Mouse (Mus musculus) olfactory bulb, adult 2 months (tissue): ENCODE measurements around the gene Col1a1. TPM values are rescaled to one million over a fixed set of nuclear protein-coding genes. Genes with fewer than 3 reads are reported as not detected.
"Not testable (repeated sequence)": the region's sequence is repeated elsewhere in the genome, so short reads cannot be mapped to it uniquely, and the experiment has no call there.

Source experiments
- H3K27ac ChIP-seq: fragments of 200-500 bp; 2 replicates; pipeline ENCODE4 v1.5.1; 2012; ENCODE audit warnings: low read depth, low read length; ENCODE audit not compliant: insufficient read depth
- H3K4me1 ChIP-seq: fragments of 200-500 bp; 2 replicates; pipeline ENCODE4 v1.6.1; 2012; ENCODE audit warnings: low read length; ENCODE audit not compliant: control insufficient read depth, insufficient read depth
- H3K4me3 ChIP-seq: fragments of 200-500 bp; 2 replicates; pipeline ENCODE4 v1.5.1; 2012; ENCODE audit warnings: mild to moderate bottlenecking, low read depth, low read length, moderate library complexity; ENCODE audit not compliant: insufficient read depth
- CTCF ChIP-seq: fragments of 200-500 bp; IDR thresholded peaks from 2 replicates; pipeline ENCODE4 v1.5.1; 2012; ENCODE audit warnings: low read depth, mild to moderate bottlenecking, low read length, moderate library complexity; ENCODE audit not compliant: insufficient read depth
- POLR2A ChIP-seq: fragments of 200-500 bp; IDR thresholded peaks from 2 replicates; pipeline ENCODE4 v1.6.1; 2012; ENCODE audit warnings: mild to moderate bottlenecking, low read depth, low read length, moderate library complexity; ENCODE audit not compliant: insufficient read depth
- WGBS: fragments of 180-500 bp; shearing (Covaris S2); methylation state at CpG from one replicate; pipeline ENCODE4 v1.1.7; 2018; 5-methylcytosine and 5-hydroxymethylcytosine counted together
- polyA plus RNA-seq: library from polyadenylated mRNA; stranded (reverse); fragments of >200 nt; gene quantifications from 2 replicates; pipeline ENCODE4 v1.2.4, GENCODE M21; 2012; ENCODE audit warnings: low replicate concordance; ENCODE audit not compliant: missing spikeins, insufficient read depth, insufficient read length

The Col1a1 gene
- polyA plus RNA-seq, 1 experiment, result not detected

DNA sequence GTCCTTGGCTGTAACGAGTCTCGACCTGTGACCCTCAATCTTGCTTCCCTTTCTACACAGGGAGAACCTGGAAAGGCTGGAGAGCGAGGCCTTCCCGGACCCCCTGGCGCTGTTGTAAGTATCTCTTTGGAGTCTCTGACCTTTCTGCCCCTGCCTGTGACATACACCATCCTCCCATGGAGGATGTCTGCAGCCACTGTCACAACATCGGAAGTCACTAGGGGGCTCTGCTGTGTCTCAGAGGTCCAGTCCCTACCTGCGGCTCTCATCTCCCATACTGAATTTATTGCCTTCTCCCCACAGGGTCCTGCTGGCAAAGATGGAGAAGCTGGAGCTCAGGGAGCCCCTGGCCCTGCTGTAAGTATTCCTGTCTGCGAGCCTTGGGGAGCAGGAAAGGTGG lies 8.3 kb downstream of the Col1a1 start:
- no peak overlapping the region for H3K27ac ChIP-seq
- no peak overlapping the region for H3K4me3 ChIP-seq
- TF ChIP-seq CTCF (no peak), POLR2A (no peak)
- WGBS, result 56% methylated on average over 8 of the region's 8 CpGs
- peaks cover 17% of the 10 kb centered on the region for H3K4me1 ChIP-seq

DNA sequence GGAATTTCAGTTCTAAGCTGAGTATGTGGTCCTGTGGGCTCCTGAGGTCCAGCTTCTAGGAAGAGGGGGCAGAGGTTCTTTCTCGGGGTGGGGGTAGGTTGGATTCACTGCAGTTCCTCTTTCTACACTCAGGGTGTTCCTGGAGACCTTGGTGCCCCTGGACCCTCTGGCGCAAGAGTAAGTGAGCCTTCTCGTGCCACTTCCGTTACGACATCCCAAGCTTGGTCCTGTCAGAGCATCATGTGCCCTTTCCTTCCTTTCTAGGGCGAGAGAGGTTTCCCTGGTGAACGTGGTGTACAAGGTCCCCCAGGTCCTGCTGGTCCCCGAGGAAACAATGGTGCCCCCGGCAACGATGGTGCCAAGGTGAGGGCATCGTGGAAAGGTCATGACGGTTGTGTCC lies 9.2 kb downstream of the Col1a1 start:
- no peak overlapping the region for H3K4me3 ChIP-seq
- H3K4me1 ChIP-seq, result peaks cover 17% of the 10 kb centered on the region
- WGBS, result 91% methylated on average over 12 of the region's 12 CpGs
- H3K27ac ChIP-seq, result no peak overlapping the region
- no peak for TF ChIP-seq POLR2A
- no peak for TF ChIP-seq CTCF

- 10% methylated on average over 6 of the region's 6 CpGs for WGBS
- Histone ChIP-seq H3K4me1 (peaks cover 8% of the 10 kb centered on the region), H3K27ac (no peak overlapping the region), H3K4me3 (no peak overlapping the region)
- TF ChIP-seq CTCF (no peak), POLR2A (no peak)
These were observed 16.1 kb downstream of the Col1a1 start for GRCm38 (mm10) chr11:94952169-94952568.

DNA sequence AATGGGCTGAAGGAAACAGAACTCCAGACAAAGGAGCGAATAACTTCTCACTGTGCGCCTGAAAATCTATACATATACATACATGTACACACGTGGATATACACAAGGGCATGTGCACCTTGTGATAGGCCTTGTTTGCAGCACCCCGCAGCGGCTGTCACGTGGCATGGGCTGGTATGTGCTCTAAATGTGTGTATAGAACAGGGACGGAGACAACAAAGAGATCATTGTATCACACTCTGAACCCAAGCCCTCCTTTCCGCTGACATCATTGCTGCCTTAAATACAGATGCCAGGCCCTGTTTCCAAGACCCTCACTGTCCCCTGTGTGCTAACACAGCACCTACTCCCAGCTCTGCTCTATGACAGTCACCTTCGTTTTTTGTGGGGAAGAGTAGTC lies 19.1 kb downstream of the Col1a1 start:
- H3K4me1 ChIP-seq, result peaks cover 19% of the 10 kb centered on the region
- no peak for TF ChIP-seq POLR2A
- no peak for TF ChIP-seq CTCF
- 69% methylated on average over 9 of the region's 9 CpGs for WGBS
- H3K27ac ChIP-seq, result no peak overlapping the region
- H3K4me3 ChIP-seq, result no peak overlapping the region

DNA sequence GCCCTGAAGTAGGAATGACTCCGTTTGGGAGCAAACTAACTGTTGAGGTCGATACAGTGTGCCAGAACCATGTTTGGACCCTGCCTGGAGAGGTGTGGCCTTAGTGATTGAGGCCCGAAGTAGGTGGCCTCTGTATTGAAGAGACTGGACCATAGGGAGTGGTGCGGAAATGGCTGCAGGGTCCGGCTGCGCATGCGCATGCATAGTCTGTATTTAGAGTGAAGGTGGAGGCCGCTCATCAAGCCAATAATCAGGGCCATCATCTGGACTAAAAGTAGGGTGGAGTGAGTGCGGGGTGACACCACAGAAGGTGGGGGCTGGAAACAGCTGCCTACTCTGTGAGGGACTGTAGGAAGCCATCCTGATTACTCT lies 21.7 kb downstream of the Col1a1 start:
- Histone ChIP-seq H3K4me3 (no peak overlapping the region), H3K4me1 (peaks cover 12% of the 10 kb centered on the region), H3K27ac (no peak overlapping the region)
- 87% methylated on average over 9 of the region's 9 CpGs for WGBS
- TF ChIP-seq CTCF (no peak), POLR2A (no peak)

DNA sequence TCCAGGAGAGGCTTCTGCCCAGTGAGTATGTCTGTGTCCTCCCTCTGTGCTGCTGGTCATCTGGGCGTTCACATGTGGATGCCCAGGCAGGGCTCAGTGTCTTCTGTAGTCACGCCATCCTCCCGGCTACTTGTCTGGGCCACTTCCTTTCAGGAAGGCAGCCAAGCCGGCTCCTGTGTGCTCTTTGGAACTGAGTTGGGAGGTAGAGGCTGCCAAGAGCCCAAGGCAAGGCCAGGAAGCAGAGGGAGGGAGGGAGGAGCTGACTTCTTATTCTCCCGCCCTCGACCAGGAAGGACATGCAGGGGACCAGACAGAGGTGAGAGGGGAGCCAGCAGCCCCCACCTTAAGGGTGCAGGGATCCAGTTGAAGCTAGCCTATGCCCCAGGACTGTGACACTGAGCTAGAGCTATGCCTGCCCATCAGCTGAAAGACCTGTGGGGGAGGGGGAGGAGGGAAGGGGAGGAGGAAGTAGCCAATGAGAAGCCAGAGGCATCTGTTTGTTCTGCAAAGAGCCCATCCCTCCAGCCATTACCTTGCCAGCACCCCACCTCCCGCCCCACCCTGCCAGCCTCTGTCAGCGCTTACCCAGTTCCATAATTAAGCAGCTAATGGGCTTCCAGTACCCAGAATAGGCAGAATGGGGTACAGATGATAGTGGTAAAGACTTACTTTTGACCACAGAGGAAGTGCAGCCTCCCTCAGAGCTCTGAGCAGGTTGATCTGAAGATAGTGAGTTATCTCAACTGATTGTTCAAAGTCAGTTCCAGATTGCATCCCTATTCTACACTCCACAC lies 22.2 kb downstream of the Col1a1 start:
- Histone ChIP-seq H3K4me3 (no peak overlapping the region), H3K4me1 (peaks cover 11% of the 10 kb centered on the region; the same call in 1 of the 2 replicates), H3K27ac (no peak overlapping the region)
- no peak for TF ChIP-seq CTCF
- 40% methylated on average over 8 of the region's 8 CpGs for WGBS

GRCm38 (mm10) chr11:94962534-94963101 lies 26.6 kb downstream of the Col1a1 start:
- H3K4me1 ChIP-seq, result peaks cover 9% of the 10 kb centered on the region; the same call in 1 of the 2 replicates
- H3K4me3 ChIP-seq, result no peak overlapping the region
- no peak overlapping the region for H3K27ac ChIP-seq
- WGBS, result 82% methylated on average over 5 of the region's 5 CpGs
- no peak for TF ChIP-seq POLR2A
- no peak for TF ChIP-seq CTCF

- TF ChIP-seq CTCF (no peak), POLR2A (no peak)
- no peak within 1 kb of the TSS for H3K27ac ChIP-seq
These were observed 31.4 kb downstream of the Col1a1 start, which contains the start of gene Hils1 for GRCm38 (mm10) chr11:94967419-94967818. Gene Hils1 (plus strand): TSS chr11:94967593.

DNA sequence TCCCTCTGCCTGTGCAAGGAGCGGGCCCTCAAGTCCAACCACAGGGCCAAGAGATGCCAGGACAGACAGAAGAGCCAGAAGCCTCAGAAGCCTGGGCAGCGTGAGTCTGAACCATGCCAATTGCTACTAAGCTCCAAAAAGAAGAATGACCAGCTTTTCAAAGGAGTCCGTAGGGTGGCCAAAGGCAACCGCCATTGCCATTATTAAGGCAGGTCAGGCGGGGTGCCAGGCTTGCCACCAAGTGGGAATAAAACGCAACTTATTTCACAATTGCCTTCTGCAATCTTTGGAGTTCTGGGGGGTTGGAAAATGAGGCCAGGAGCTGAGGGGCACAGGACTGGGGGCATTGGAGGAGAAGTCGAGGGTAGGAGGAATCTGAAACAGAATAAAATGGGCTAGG lies 32.2 kb downstream of the Col1a1 start:
- 60% methylated on average over 7 of the region's 7 CpGs for WGBS
- Histone ChIP-seq H3K4me1 (peaks cover 14% of the 10 kb centered on the region), H3K27ac (no peak overlapping the region), H3K4me3 (no peak overlapping the region)
- no peak for TF ChIP-seq POLR2A
- TF ChIP-seq CTCF, result no peak

More at GRCm38 (mm10) chr11:94967419-94967818, 31.4 kb downstream of the Col1a1 start, which contains the start of gene Hils1:
- no peak within 1 kb of the TSS for H3K4me3 ChIP-seq
- peaks cover 7% of the 10 kb centered on the region for H3K4me1 ChIP-seq
- 61% methylated on average over 4 of the region's 4 CpGs for WGBS

DNA sequence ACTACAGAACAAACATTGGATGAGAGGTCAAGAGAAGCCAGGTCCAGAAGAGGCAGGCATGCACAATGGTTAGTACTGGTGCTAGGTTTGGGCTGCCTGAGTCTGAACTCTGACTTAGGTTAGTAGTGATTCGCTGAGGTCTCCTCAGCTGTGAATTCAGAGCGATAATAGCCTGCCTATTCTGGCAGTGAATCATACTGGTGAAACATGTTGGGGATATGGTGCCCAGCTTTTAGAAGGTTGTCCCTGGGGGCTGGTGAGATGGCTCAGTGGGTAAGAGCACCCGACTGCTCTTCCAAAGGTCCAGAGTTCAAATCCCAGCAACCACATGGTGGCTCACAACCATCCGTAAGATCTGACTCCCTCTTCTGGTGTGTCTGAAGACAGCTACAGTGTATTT lies 33.7 kb downstream of the Col1a1 start:
- not testable (repeated sequence) for H3K4me3 ChIP-seq, H3K27ac ChIP-seq
- 79% methylated on average over 4 of the region's 4 CpGs for WGBS
- peaks cover 17% of the 10 kb centered on the region for H3K4me1 ChIP-seq
